ENCODE assay signal across 14 mouse cellular contexts in the genomic region with DNA sequence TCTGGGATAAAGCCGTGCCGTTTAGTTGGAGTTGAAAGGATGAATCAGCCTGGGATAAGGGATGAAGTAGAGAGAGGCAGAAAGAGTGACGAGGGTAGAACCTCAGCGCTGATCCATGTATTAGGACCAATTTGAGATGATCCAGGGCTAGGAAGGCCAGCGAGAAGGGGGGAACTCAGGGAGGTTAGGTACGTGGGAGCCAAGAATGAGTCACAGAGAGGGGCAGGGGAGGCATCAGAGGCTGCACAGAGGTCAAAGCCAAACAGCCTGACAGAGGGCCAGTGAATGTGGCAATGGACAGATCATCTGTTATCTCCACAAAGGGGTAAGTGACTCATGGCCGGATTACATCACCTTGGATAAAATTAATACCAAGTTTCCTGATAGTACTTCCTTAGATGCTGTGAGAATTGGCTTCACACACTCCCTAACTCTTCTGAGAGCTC.
A peak's percentile ranks its signal among the peaks of the same experiment; 100 is the strongest.
DNase-seq lines count a peak whose midpoint lies in the region; ATAC-seq lines count a peak whose summit lies in the region.
"Had no signal": no experiment of that assay in that cellular context is flagged by ENCODE, and none has a peak within 500 bp of the region (broad histone marks: within the 10 kb centered on the region; RNA-seq: fewer than 3 reads in every experiment).

No protein-coding gene starts in this region.

- H3K27ac ChIP-seq in midbrain, embryonic 13.5 days = no peak overlapping the region
- H3K27ac ChIP-seq: embryonic facial prominence, embryonic 10.5 days; forebrain, embryonic 13.5 days; hindbrain, embryonic 12.5 days; limb, embryonic 12.5 days had no signal

- H3K4me2 ChIP-seq in midbrain, embryonic 13.5 days (replicated peaks) = no peak overlapping the region
- H3K4me2 ChIP-seq: forebrain, embryonic 13.5 days; hindbrain, embryonic 12.5 days; limb, embryonic 12.5 days had no signal

- peak; percentile 67 for ATAC-seq in granulocyte monocyte progenitor cell, adult 5-6 weeks (replicated peaks; ENCODE audit: poor library complexity, severe bottlenecking)
- ATAC-seq in frontal cortex, adult (ENCODE audit: low TSS enrichment) = no peak
- no peak for ATAC-seq in midbrain, embryonic 13.5 days
- ATAC-seq: forebrain, embryonic 13.5 days had no signal

- no peak overlapping the region for H3K4me3 ChIP-seq in midbrain, embryonic 13.5 days (replicated peaks)
- H3K4me3 ChIP-seq: embryonic facial prominence, embryonic 10.5 days; forebrain, embryonic 13.5 days; hindbrain, embryonic 12.5 days; limb, embryonic 12.5 days had no signal

- H3K9me3 ChIP-seq in midbrain, embryonic 13.5 days = no peaks in the 10 kb centered on the region
- H3K9me3 ChIP-seq: embryonic facial prominence, embryonic 10.5 days; forebrain, embryonic 13.5 days; hindbrain, embryonic 12.5 days; limb, embryonic 12.5 days had no signal

- 73% methylated on average over 7 of the region's 7 CpGs for WGBS in midbrain, embryonic 13.5 days

- H3K27me3 ChIP-seq in midbrain, embryonic 13.5 days = no peaks in the 10 kb centered on the region
- H3K27me3 ChIP-seq: forebrain, embryonic 13.5 days; hindbrain, embryonic 12.5 days; limb, embryonic 12.5 days had no signal

- H3K36me3 ChIP-seq in midbrain, embryonic 13.5 days = no peaks in the 10 kb centered on the region
- H3K36me3 ChIP-seq: embryonic facial prominence, embryonic 10.5 days; hindbrain, embryonic 12.5 days; limb, embryonic 12.5 days had no signal

- peaks cover 22% of the 10 kb centered on the region for H3K4me1 ChIP-seq in midbrain, embryonic 13.5 days (replicated peaks)

- intact Hi-C loops in heart, postnatal 36 days (cut with DNase I) = loop anchor here (2.0 kb wide), 1 partner anchor 20 kb away; no protein-coding TSS in a partner anchor

- DNase-seq in lung, postnatal 36 days = peak; percentile 44
- no peak for DNase-seq in lung, postnatal 10 days
- peak; percentile 66 for DNase-seq in adrenal gland, postnatal 10 days
- DNase-seq in heart, postnatal 36 days = peak; percentile 51 to 56
- no peak for DNase-seq in right cerebral cortex, adult 18-20 months
- DNase-seq: cerebellum, adult 11-12 months; right cerebral cortex, postnatal 14 days had no signal

- H3K9ac ChIP-seq in midbrain, embryonic 13.5 days (replicated peaks) = no peak overlapping the region
- H3K9ac ChIP-seq: forebrain, embryonic 13.5 days; hindbrain, embryonic 12.5 days; limb, embryonic 12.5 days had no signal

Comparison
In these comparisons a context has a peak if more than half of its experiments do, and no peak if none do; other contexts are left out.
1. DNase-seq: peak in lung, postnatal 36 days (single experiment), adrenal gland, postnatal 10 days (single experiment) and heart, postnatal 36 days (2 of 2); none in lung, postnatal 10 days (single experiment) and right cerebral cortex, adult 18-20 months (single experiment).